Mouse (Mus musculus) bone marrow, adult 2 months (tissue): ENCODE results near the gene Pipox.

Source experiments
- CTCF ChIP-seq: fragments of 200-500 bp; IDR thresholded peaks from 2 replicates; pipeline ENCODE4 v1.5.1; 2011; ENCODE audit warnings: low read length, control low read depth; ENCODE audit not compliant: control insufficient read depth, insufficient read depth
- POLR2A ChIP-seq: fragments of 200-500 bp; IDR thresholded peaks from 2 replicates; pipeline ENCODE4 v1.6.1; 2011; ENCODE audit warnings: low read depth, mild to moderate bottlenecking, control low read depth, low read length, borderline replicate concordance; ENCODE audit not compliant: control insufficient read depth

- TF ChIP-seq CTCF: no peak
- no peak for TF ChIP-seq POLR2A
These were observed 32.8 kb upstream of the Pipox start for GRCm38 (mm10) chr11:77926666-77927065.
